Mouse (Mus musculus): ENCODE data around the gene Ets1. TPM values are rescaled to one million over a fixed set of nuclear protein-coding genes. Genes with fewer than 3 reads are reported as not detected.

Ets1 gene
- polyA plus RNA-seq, 1 experiment from 2014 or later = 48.1 TPM

DNA sequence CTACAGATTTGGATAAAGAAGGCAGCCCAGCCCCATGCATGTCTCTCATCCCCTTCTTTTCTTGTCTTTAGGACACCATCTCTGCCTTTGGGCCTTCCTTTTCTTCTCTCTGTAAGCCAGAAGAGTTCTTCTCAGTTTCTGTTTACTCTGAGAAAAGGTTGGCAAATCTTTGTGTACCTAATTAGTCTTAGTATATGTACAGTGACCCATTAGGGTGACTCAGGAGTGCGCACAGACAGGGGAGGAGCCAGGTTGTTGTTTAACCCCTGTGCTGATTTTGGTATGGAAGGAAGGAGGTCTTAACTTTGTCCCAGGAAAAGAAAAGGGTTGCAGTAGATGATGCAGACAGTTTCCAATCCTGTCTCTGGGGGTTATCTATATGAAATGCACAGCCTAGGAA lies 86.2 kb downstream of the Ets1 start:
- Histone ChIP-seq H3K4me2 (ENCODE audit: low read length) (no peak overlapping the region), H3K27me3 (ENCODE audit: insufficient read depth, low read length) (no peaks in the 10 kb centered on the region), H3K27ac (no peak overlapping the region), H3K36me3 (ENCODE audit: insufficient read depth, low read length) (0 out of 2 replicates have a peak, but pooled peaks cover 5% of the 10 kb centered on the region), H3K9ac (ENCODE audit: low read depth, low read length) (no peak overlapping the region), H3K4me3 (replicated peaks; ENCODE audit: low read depth, low read length) (no peak overlapping the region), H3K4me1 (replicated peaks; ENCODE audit: insufficient read depth, low read length) (peaks cover 42% of the 10 kb centered on the region), H3K9me3 (replicated peaks; ENCODE audit: low read length) (no peaks in the 10 kb centered on the region)
- no peak for TF ChIP-seq CTCF (IDR thresholded peaks at IDR 0.05; ENCODE audit: low read depth)
- WGBS = 46% methylated on average over 1 of the region's 1 CpGs
- DNase-seq (ENCODE audit: low spot score) = no peak
- ATAC-seq (replicated peaks; ENCODE audit: low FRiP score, low read depth) = no peak

DNA sequence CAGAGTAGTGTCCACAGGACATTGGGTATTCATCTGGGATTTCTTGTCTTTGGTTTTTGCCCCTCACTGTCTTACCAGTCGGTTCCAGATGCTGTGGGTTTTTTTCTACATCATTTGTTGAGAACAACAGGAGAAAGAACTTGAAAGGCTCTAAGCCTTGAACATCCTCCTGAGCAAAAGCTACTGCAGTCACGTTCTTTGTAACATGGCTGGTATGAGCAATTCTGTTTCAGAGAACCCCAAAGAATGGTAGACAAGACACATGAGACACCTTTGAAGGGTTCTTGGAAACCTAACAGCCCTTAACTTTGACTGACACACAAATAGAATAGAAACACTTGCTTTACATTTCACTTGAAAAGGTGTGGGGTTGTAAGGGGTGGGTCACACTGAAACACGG lies 86.9 kb downstream of the Ets1 start:
- Histone ChIP-seq H3K36me3 (ENCODE audit: insufficient read depth, low read length) (0 out of 2 replicates have a peak, but pooled peaks cover 5% of the 10 kb centered on the region), H3K4me1 (replicated peaks; ENCODE audit: insufficient read depth, low read length) (peaks cover 40% of the 10 kb centered on the region), H3K4me2 (ENCODE audit: low read length) (no peak overlapping the region), H3K9me3 (replicated peaks; ENCODE audit: low read length) (no peaks in the 10 kb centered on the region), H3K27ac (no peak overlapping the region), H3K4me3 (replicated peaks; ENCODE audit: low read depth, low read length) (no peak overlapping the region), H3K9ac (ENCODE audit: low read depth, low read length) (no peak overlapping the region), H3K27me3 (ENCODE audit: insufficient read depth, low read length) (no peaks in the 10 kb centered on the region)
- ATAC-seq (replicated peaks; ENCODE audit: low FRiP score, low read depth) (no peak), DNase-seq (ENCODE audit: low spot score) (no peak)
- 83% methylated on average over 3 of the region's 3 CpGs for WGBS
- no peak for TF ChIP-seq CTCF (IDR thresholded peaks at IDR 0.05; ENCODE audit: low read depth)

DNA sequence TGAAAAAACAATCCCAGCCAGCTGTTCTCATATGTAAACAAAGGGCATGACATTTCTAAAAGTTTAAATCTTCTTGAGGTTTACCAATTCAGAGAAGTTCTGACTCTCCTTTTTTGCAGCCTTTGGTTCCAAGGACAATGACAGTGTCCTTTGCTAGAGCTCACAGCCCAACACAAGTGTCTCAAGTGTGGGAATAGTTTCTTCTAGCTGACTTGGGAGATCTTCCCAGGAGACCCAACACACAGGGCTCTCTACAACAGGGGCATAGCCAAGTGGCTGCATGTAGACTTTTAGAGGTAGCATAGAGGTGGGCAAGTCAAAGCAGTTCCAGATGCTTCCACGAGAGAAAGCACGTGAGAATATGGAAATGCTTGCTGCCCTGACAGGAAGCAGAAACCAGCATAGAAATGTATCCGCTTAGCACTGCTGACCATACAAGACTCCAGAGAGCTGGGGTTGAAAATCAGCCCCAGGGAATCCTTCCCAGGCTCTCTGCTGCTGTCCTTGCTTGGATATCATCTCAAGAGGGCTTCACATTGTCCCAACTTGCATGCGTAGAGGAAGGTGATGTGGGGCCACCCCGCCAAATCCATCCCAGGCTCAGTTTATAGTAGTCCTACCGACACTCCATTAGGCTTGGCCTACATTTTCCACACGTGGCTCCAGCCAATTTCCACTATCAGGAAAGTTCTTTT lies 88.3 kb downstream of the Ets1 start:
- H3K4me1 ChIP-seq (replicated peaks; ENCODE audit: insufficient read depth, low read length) = peaks cover 30% of the 10 kb centered on the region
- no peak overlapping the region for H3K4me2 ChIP-seq (ENCODE audit: low read length)
- TF ChIP-seq CTCF (IDR thresholded peaks at IDR 0.05; ENCODE audit: low read depth) = no peak
- H3K9ac ChIP-seq (ENCODE audit: low read depth, low read length) = no peak overlapping the region
- no peak overlapping the region for H3K4me3 ChIP-seq (replicated peaks; ENCODE audit: low read depth, low read length)
- 90% methylated on average over 7 of the region's 7 CpGs for WGBS
- no peak overlapping the region for H3K27ac ChIP-seq
- no peaks in the 10 kb centered on the region for H3K27me3 ChIP-seq (ENCODE audit: insufficient read depth, low read length)
- no peak for ATAC-seq (replicated peaks; ENCODE audit: low FRiP score, low read depth)
- H3K36me3 ChIP-seq (ENCODE audit: insufficient read depth, low read length) = 0 out of 2 replicates have a peak, but pooled peaks cover 9% of the 10 kb centered on the region
- no peak for DNase-seq (ENCODE audit: low spot score)
- no peaks in the 10 kb centered on the region for H3K9me3 ChIP-seq (replicated peaks; ENCODE audit: low read length)

- H3K9me3 ChIP-seq (replicated peaks; ENCODE audit: low read length) = no peaks in the 10 kb centered on the region
- TF ChIP-seq CTCF (IDR thresholded peaks at IDR 0.05; ENCODE audit: low read depth) = no peak
- H3K9ac ChIP-seq (ENCODE audit: low read depth, low read length) = no peak overlapping the region
- H3K4me2 ChIP-seq (ENCODE audit: low read length) = no peak overlapping the region
- peaks cover 20% of the 10 kb centered on the region for H3K4me1 ChIP-seq (replicated peaks; ENCODE audit: insufficient read depth, low read length)
- no peak for DNase-seq (ENCODE audit: low spot score)
- no peak overlapping the region for H3K4me3 ChIP-seq (replicated peaks; ENCODE audit: low read depth, low read length)
- no peaks in the 10 kb centered on the region for H3K27me3 ChIP-seq (ENCODE audit: insufficient read depth, low read length)
- 0 out of 2 replicates have a peak, but pooled peaks cover 13% of the 10 kb centered on the region for H3K36me3 ChIP-seq (ENCODE audit: insufficient read depth, low read length)
- no peak for ATAC-seq (replicated peaks; ENCODE audit: low FRiP score, low read depth)
- no peak overlapping the region for H3K27ac ChIP-seq
- 64% methylated on average over 4 of the region's 4 CpGs for WGBS
Measured at GRCm38 (mm10) chr9:32725902-32726301, 89.9 kb downstream of the Ets1 start.

DNA sequence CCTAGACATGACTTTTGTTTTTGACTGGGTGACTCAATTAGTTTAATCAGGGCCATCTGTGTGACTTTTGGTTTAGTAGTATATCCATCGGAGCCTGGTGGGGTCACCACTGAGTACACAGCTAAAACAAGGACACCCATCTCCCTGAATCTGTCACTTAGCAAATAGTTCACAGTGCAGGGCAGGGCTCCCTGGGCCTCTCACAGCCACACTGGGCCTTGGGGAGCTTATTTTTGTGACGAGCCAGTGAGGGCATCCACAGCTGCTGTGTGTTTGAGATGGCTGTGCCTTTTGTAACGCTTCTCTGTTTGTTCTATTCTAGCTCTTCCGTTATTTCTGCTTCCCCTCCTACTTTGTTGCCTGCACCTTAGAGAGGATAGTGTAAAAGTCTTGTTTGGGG lies 90.6 kb downstream of the Ets1 start:
- H3K4me3 ChIP-seq (replicated peaks; ENCODE audit: low read depth, low read length) = no peak overlapping the region
- H3K27me3 ChIP-seq (ENCODE audit: insufficient read depth, low read length) = no peaks in the 10 kb centered on the region
- H3K4me1 ChIP-seq (replicated peaks; ENCODE audit: insufficient read depth, low read length) = peaks cover 16% of the 10 kb centered on the region; the same call in 1 of the 2 replicates
- no peak overlapping the region for H3K9ac ChIP-seq (ENCODE audit: low read depth, low read length)
- TF ChIP-seq CTCF (IDR thresholded peaks at IDR 0.05; ENCODE audit: low read depth) = no peak
- WGBS = 79% methylated on average over 4 of the region's 4 CpGs
- no peak for ATAC-seq (replicated peaks; ENCODE audit: low FRiP score, low read depth)
- H3K4me2 ChIP-seq (ENCODE audit: low read length) = no peak overlapping the region
- H3K36me3 ChIP-seq (ENCODE audit: insufficient read depth, low read length) = 0 out of 2 replicates have a peak, but pooled peaks cover 13% of the 10 kb centered on the region
- DNase-seq (ENCODE audit: low spot score) = no peak
- H3K9me3 ChIP-seq (replicated peaks; ENCODE audit: low read length) = no peaks in the 10 kb centered on the region
- no peak overlapping the region for H3K27ac ChIP-seq

DNA sequence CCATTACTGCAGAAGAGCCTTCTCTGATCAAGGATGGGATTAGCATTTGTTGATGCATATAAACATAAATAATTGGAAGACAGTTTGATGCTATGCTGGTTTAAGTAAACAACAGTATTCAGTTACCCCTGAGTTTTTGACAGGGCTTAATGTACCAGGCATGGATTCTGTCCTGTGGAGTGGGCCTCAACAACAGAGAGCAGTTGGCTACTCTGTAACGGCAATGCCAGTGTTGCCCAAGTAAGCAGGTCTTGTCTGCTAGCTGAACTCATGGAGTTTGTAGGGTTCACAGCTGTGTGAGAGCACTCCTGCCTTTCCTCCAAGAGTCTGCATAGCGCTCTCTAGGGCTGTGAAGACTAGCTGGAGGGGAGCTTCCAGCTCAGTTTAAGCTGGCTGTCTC lies 91.0 kb downstream of the Ets1 start:
- 93% methylated on average over 2 of the region's 2 CpGs for WGBS
- peaks cover 13% of the 10 kb centered on the region; the same call in 1 of the 2 replicates for H3K4me1 ChIP-seq (replicated peaks; ENCODE audit: insufficient read depth, low read length)
- TF ChIP-seq CTCF (IDR thresholded peaks at IDR 0.05; ENCODE audit: low read depth) = no peak
- no peak for ATAC-seq (replicated peaks; ENCODE audit: low FRiP score, low read depth)
- H3K27me3 ChIP-seq (ENCODE audit: insufficient read depth, low read length) = no peaks in the 10 kb centered on the region
- H3K36me3 ChIP-seq (ENCODE audit: insufficient read depth, low read length) = 0 out of 2 replicates have a peak, but pooled peaks cover 13% of the 10 kb centered on the region
- DNase-seq (ENCODE audit: low spot score) = no peak
- no peak overlapping the region for H3K9ac ChIP-seq (ENCODE audit: low read depth, low read length)
- no peak overlapping the region for H3K27ac ChIP-seq
- H3K4me3 ChIP-seq (replicated peaks; ENCODE audit: low read depth, low read length) = no peak overlapping the region
- no peaks in the 10 kb centered on the region for H3K9me3 ChIP-seq (replicated peaks; ENCODE audit: low read length)
- H3K4me2 ChIP-seq (ENCODE audit: low read length) = no peak overlapping the region
